Mouse (Mus musculus): ENCODE measurements around the gene Per1.

DNA sequence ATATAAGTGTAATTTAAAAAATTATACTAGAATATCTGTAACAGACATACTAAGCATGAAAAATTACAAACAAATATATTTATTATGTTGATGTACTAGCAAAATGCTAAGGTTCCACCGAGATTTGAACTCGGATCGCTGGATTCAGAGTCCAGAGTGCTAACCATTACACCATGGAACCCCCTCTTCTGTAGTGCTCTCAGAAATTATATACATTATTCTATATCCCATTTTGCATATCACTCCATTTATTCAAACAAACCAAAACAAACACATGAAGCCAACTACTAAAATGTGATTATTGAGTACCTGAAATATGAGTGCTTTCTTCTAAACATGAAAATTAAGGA is 29.5 kb downstream of the Per1 start:
- TF ChIP-seq CTCF (IDR thresholded peaks at IDR 0.05; ENCODE audit: control insufficient read depth, insufficient read depth, insufficient read length) (no peak), MAX (IDR thresholded peaks at IDR 0.05) (no peak), USF1 (IDR thresholded peaks at IDR 0.05; ENCODE audit: low read depth) (no peak), FOSL1 (IDR thresholded peaks at IDR 0.05; ENCODE audit: insufficient read depth, low read length, poor library complexity, severe bottlenecking) (no peak), MYOG (IDR thresholded peaks at IDR 0.05; ENCODE audit: control insufficient read depth, extremely low read depth, insufficient read length) (no peak), MYOD1 (IDR thresholded peaks at IDR 0.05; ENCODE audit: control insufficient read depth, insufficient read length, low read depth) (no peak), CEBPB (IDR thresholded peaks at IDR 0.05; ENCODE audit: low read depth) (no peak)

All from C2C12 (cell line).